Mouse (Mus musculus): ENCODE measurements around the gene Mgl2.

- no peak for TF ChIP-seq POLR2A (IDR thresholded peaks at IDR 0.05; ENCODE audit: low read depth, low read length)
- peak; percentile 30; the same call in 1 of the 2 replicates for TF ChIP-seq CTCF (IDR thresholded peaks at IDR 0.05; ENCODE audit: extremely low read depth, insufficient read length, insufficient replicate concordance, low read depth, low read length)
Measured at GRCm38 (mm10) chr11:70177647-70178046, 47.5 kb downstream of the Mgl2 start.

All from small intestine, adult 2 months (tissue).